Mouse (Mus musculus) lung, embryonic 14.5 days (tissue): ENCODE results near the gene Clca1. TPM values are rescaled to one million over a fixed set of nuclear protein-coding genes. Genes with fewer than 3 reads are reported as not detected.

ENCODE experiments used
- ATAC-seq: fragments of 200-750 bp; cut with Nextera tagmentation; 2 replicates; pipeline ENCODE4 v1.8.0; 2017; ENCODE audit warnings: mild to moderate bottlenecking, moderate TSS enrichment, moderate library complexity; ENCODE audit not compliant: insufficient read depth
- DNase-seq: peaks from one replicate; pipeline ENCODE4 v3.0.0-alpha.2; 2015
- H3K27ac ChIP-seq: fragments of 300-500 bp; sonication (generic); 2 replicates; pipeline ENCODE4 v1.5.1; 2014; ENCODE audit warnings: low read depth, mild to moderate bottlenecking, moderate library complexity
- H3K27me3 ChIP-seq: fragments of 300-500 bp; sonication (generic); 2 replicates; pipeline ENCODE4 v1.6.1; 2014; ENCODE audit warnings: low read length, control low read depth; ENCODE audit not compliant: insufficient read depth
- H3K36me3 ChIP-seq: fragments of 300-500 bp; sonication (generic); 2 replicates; pipeline ENCODE4 v1.6.1; 2014; ENCODE audit warnings: control low read depth; ENCODE audit not compliant: insufficient read depth
- H3K4me1 ChIP-seq: fragments of 300-500 bp; sonication (generic); 2 replicates; pipeline ENCODE4 v1.6.1; 2014; ENCODE audit warnings: antibody characterized with exemption, control low read depth; ENCODE audit not compliant: insufficient read depth
- H3K4me2 ChIP-seq: fragments of 300-500 bp; sonication (generic); 2 replicates; pipeline ENCODE4 v1.6.1; 2014; ENCODE audit warnings: mild to moderate bottlenecking
- H3K4me3 ChIP-seq: fragments of 300-500 bp; sonication (generic); 2 replicates; pipeline ENCODE4 v1.5.1; 2014; ENCODE audit warnings: low read depth, low read length
- H3K9ac ChIP-seq: fragments of 300-500 bp; sonication (generic); 2 replicates; pipeline ENCODE4 v1.6.1; 2014
- H3K9me3 ChIP-seq: fragments of 300-500 bp; sonication (generic); 2 replicates; pipeline ENCODE4 v1.6.1; 2016; ENCODE audit warnings: low read depth, low read length, control low read depth
- CTCF ChIP-seq: IDR thresholded peaks from 2 replicates; pipeline ENCODE4 v1.5.1; 2016; ENCODE audit warnings: antibody characterized with exemption, low read depth
- WGBS: fragments of 180-500 bp; shearing (Covaris S2); extraction: QIAGEN DNeasy Blood & Tissue Kit; methylation state at CpG from one replicate; pipeline ENCODE4 v1.1.7; 2014; 5-methylcytosine and 5-hydroxymethylcytosine counted together
- polyA plus RNA-seq: library from polyadenylated mRNA; unstranded; fragments of >200 nt; fragmentation: Nextera tagmentation; extraction: Ambion mirVana; gene quantifications from 2 replicates; pipeline ENCODE4 v1.2.1, GENCODE M21; 2014

Clca1 gene
- polyA plus RNA-seq, 1 experiment from 2014 or later: not detected

GRCm38 (mm10) chr3:145028036-145028435 is 4.5 kb downstream of the Clca1 start:
- Histone ChIP-seq H3K27ac (no peak overlapping the region), H3K4me1 (no peaks in the 10 kb centered on the region), H3K9ac (no peak overlapping the region), H3K4me2 (no peak overlapping the region), H3K36me3 (no peaks in the 10 kb centered on the region), H3K27me3 (no peaks in the 10 kb centered on the region), H3K4me3 (no peak overlapping the region), H3K9me3 (no peaks in the 10 kb centered on the region)
- WGBS: 63% methylated on average over 3 of the region's 3 CpGs
- DNase-seq: no peak
- TF ChIP-seq CTCF: no peak
- ATAC-seq: no peak

GRCm38 (mm10) chr3:145026750-145027149 is 5.8 kb downstream of the Clca1 start:
- Histone ChIP-seq H3K9me3 (no peaks in the 10 kb centered on the region), H3K4me3 (no peak overlapping the region), H3K4me2 (no peak overlapping the region), H3K9ac (no peak overlapping the region), H3K4me1 (no peaks in the 10 kb centered on the region), H3K36me3 (no peaks in the 10 kb centered on the region), H3K27me3 (no peaks in the 10 kb centered on the region), H3K27ac (no peak overlapping the region)
- ATAC-seq: no peak
- peak; percentile 91 for TF ChIP-seq CTCF
- peak; percentile 71 for DNase-seq
- WGBS: 25% methylated on average over 3 of the region's 3 CpGs

GRCm38 (mm10) chr3:145017807-145018206 is 14.8 kb downstream of the Clca1 start:
- ATAC-seq (no peak), DNase-seq (no peak)
- H3K9me3 ChIP-seq: no peaks in the 10 kb centered on the region
- H3K4me3 ChIP-seq: no peak overlapping the region
- 73% methylated on average over 3 of the region's 3 CpGs for WGBS
- no peak overlapping the region for H3K27ac ChIP-seq
- H3K4me2 ChIP-seq: no peak overlapping the region
- no peaks in the 10 kb centered on the region for H3K4me1 ChIP-seq
- no peak for TF ChIP-seq CTCF
- H3K36me3 ChIP-seq: no peaks in the 10 kb centered on the region
- no peaks in the 10 kb centered on the region for H3K27me3 ChIP-seq
- no peak overlapping the region for H3K9ac ChIP-seq

GRCm38 (mm10) chr3:145004422-145004821 is 28.2 kb downstream of the Clca1 start:
- Histone ChIP-seq H3K4me1 (no peaks in the 10 kb centered on the region), H3K4me2 (no peak overlapping the region), H3K27ac (no peak overlapping the region), H3K4me3 (no peak overlapping the region), H3K9ac (no peak overlapping the region), H3K36me3 (no peaks in the 10 kb centered on the region), H3K9me3 (no peaks in the 10 kb centered on the region), H3K27me3 (no peaks in the 10 kb centered on the region)
- DNase-seq: peak; percentile 55
- 27% methylated on average over 5 of the region's 5 CpGs for WGBS
- no peak for ATAC-seq
- TF ChIP-seq CTCF: peak; percentile 47

GRCm38 (mm10) chr3:145000912-145001311 is 31.7 kb downstream of the Clca1 start:
- WGBS: 55% methylated on average over 1 of the region's 1 CpGs
- Histone ChIP-seq H3K27ac (no peak overlapping the region), H3K4me2 (no peak overlapping the region), H3K9me3 (no peaks in the 10 kb centered on the region), H3K27me3 (no peaks in the 10 kb centered on the region), H3K36me3 (no peaks in the 10 kb centered on the region), H3K4me3 (no peak overlapping the region), H3K9ac (no peak overlapping the region), H3K4me1 (no peaks in the 10 kb centered on the region)
- ATAC-seq (no peak), DNase-seq (no peak)
- no peak for TF ChIP-seq CTCF

DNA sequence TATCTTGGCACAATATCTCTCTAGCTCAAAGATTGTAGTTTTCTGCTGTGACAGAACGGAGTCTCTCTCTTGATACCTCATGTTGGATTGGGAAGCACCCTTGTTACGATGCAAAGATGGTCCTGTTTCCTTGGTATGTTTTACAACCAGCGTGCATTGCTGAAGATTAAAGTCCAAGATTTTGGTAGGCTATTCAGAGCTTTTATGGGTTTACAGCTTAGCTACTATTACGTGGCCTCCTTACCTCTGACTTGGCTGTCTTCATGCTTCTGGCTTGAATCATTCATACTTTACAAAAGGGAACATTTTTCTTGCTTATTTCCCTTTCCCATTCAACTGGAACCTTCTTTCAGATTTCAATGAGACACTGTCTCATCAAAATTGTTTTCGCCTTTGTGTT is 39.5 kb downstream of the Clca1 start:
- no peak overlapping the region for H3K27ac ChIP-seq
- H3K36me3 ChIP-seq: no peaks in the 10 kb centered on the region
- H3K4me1 ChIP-seq: no peaks in the 10 kb centered on the region
- 84% methylated on average over 5 of the region's 5 CpGs for WGBS
- no peak for ATAC-seq
- DNase-seq: no peak
- H3K4me2 ChIP-seq: no peak overlapping the region
- H3K27me3 ChIP-seq: no peaks in the 10 kb centered on the region
- no peak for TF ChIP-seq CTCF
- no peak overlapping the region for H3K4me3 ChIP-seq
- H3K9me3 ChIP-seq: no peaks in the 10 kb centered on the region
- H3K9ac ChIP-seq: no peak overlapping the region

DNA sequence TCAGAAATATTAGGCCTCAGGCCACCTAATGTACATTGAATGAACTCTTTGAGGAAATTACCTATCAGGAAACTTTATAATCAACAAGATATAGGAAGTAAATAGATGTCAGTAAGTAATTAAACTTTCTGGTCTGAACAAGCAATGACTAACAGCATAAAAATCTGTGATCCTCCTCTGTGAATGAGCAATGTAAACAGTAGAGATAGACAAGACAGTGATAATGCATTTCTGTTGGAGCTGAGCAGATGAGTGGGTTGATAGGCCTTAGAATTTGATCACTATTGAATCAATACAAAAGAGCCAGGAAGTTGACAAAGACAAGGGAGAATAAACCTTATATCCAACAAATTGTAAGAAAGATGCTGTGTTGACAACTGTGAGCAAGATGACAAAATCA is 40.0 kb downstream of the Clca1 start:
- H3K27me3 ChIP-seq: no peaks in the 10 kb centered on the region
- H3K9ac ChIP-seq: no peak overlapping the region
- no peak overlapping the region for H3K27ac ChIP-seq
- ATAC-seq: no peak
- H3K9me3 ChIP-seq: no peaks in the 10 kb centered on the region
- no peaks in the 10 kb centered on the region for H3K4me1 ChIP-seq
- H3K36me3 ChIP-seq: no peaks in the 10 kb centered on the region
- H3K4me3 ChIP-seq: no peak overlapping the region
- no peak for DNase-seq
- no peak for TF ChIP-seq CTCF
- no peak overlapping the region for H3K4me2 ChIP-seq

DNA sequence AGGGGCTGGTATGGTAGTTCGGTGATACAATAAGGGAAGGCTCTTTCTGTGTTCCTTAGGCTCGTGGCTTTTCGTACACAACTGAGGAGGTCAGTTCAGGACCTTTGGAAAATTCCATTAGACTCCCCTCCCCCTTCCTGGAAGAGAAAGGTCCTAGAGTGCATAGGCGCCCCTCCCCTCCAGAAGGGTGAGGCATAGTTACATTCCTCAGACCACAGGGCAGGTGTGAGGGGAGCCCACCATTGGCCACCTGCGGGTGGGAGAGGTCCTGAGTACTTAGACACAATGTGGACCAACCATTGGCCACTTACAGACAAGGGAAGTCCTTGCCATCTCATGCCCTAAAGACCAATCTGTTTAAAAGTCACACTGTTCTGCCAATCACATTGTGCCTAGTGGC is 46.7 kb downstream of the Clca1 start:
- WGBS: 61% methylated on average over 5 of the region's 5 CpGs
- ATAC-seq: no peak
- H3K36me3 ChIP-seq: no peaks in the 10 kb centered on the region

More for the DNA sequence above, 46.7 kb downstream of the Clca1 start:
- H3K27me3 ChIP-seq: no peaks in the 10 kb centered on the region
- no peak overlapping the region for H3K4me3 ChIP-seq
- H3K4me2 ChIP-seq: no peak overlapping the region
- H3K4me1 ChIP-seq: no peaks in the 10 kb centered on the region
- no peak overlapping the region for H3K9ac ChIP-seq
- no peak for DNase-seq
- H3K27ac ChIP-seq: no peak overlapping the region
- no peaks in the 10 kb centered on the region for H3K9me3 ChIP-seq
- TF ChIP-seq CTCF: no peak
